Mouse (Mus musculus): Measurements from ENCODE around the gene 4930432M17Rik.

Gene 4930432M17Rik

GRCm38 (mm10) chr3:121707106-121707505, 36.5 kb downstream of the 4930432M17Rik start:
- DNase-seq (ENCODE audit: low read depth, low spot score): no peak

- no peak for DNase-seq (ENCODE audit: low read depth, low spot score)
These were observed 40.5 kb downstream of the 4930432M17Rik start for GRCm38 (mm10) chr3:121710894-121711531.

GRCm38 (mm10) chr3:121712222-121712621, 41.7 kb downstream of the 4930432M17Rik start:
- no peak for DNase-seq (ENCODE audit: low read depth, low spot score)

GRCm38 (mm10) chr3:121713151-121713701, 42.7 kb downstream of the 4930432M17Rik start:
- no peak for DNase-seq (ENCODE audit: low read depth, low spot score)

- no peak for DNase-seq (ENCODE audit: low read depth, low spot score)
These were observed 43.3 kb downstream of the 4930432M17Rik start for GRCm38 (mm10) chr3:121713816-121714215.

GRCm38 (mm10) chr3:121714461-121714860, 43.9 kb downstream of the 4930432M17Rik start:
- DNase-seq (ENCODE audit: low read depth, low spot score): no peak

GRCm38 (mm10) chr3:121715336-121715735, 44.8 kb downstream of the 4930432M17Rik start:
- no peak for DNase-seq (ENCODE audit: low read depth, low spot score)

GRCm38 (mm10) chr3:121715741-121716459, 45.3 kb downstream of the 4930432M17Rik start:
- no peak for DNase-seq (ENCODE audit: low read depth, low spot score)

- no peak for DNase-seq (ENCODE audit: low read depth, low spot score)
These were observed 45.9 kb downstream of the 4930432M17Rik start for GRCm38 (mm10) chr3:121716480-121716879.

GRCm38 (mm10) chr3:121718679-121719078, 48.1 kb downstream of the 4930432M17Rik start:
- DNase-seq (ENCODE audit: low read depth, low spot score): no peak

GRCm38 (mm10) chr3:121719701-121720100, 49.1 kb downstream of the 4930432M17Rik start:
- no peak for DNase-seq (ENCODE audit: low read depth, low spot score)

- no peak for DNase-seq (ENCODE audit: low read depth, low spot score)
These were observed 50.5 kb downstream of the 4930432M17Rik start for GRCm38 (mm10) chr3:121720801-121721690.

- no peak for DNase-seq (ENCODE audit: low read depth, low spot score)
These were observed 51.1 kb downstream of the 4930432M17Rik start for GRCm38 (mm10) chr3:121721691-121722070.

GRCm38 (mm10) chr3:121722971-121723844, 52.6 kb downstream of the 4930432M17Rik start, which contains the start of gene F3:
F3 (plus strand) TSS chr3:121723537.
- DNase-seq (ENCODE audit: low read depth, low spot score): peak; percentile 35

- DNase-seq (ENCODE audit: low read depth, low spot score): no peak
These were observed 53.5 kb downstream of the 4930432M17Rik start for GRCm38 (mm10) chr3:121723968-121724524.

- no peak for DNase-seq (ENCODE audit: low read depth, low spot score)
These were observed 54.0 kb downstream of the 4930432M17Rik start for GRCm38 (mm10) chr3:121724553-121724952.

- no peak for DNase-seq (ENCODE audit: low read depth, low spot score)
These were observed 55.1 kb downstream of the 4930432M17Rik start for GRCm38 (mm10) chr3:121725651-121726050.

- DNase-seq (ENCODE audit: low read depth, low spot score): no peak
These were observed 59.1 kb downstream of the 4930432M17Rik start for GRCm38 (mm10) chr3:121729678-121730077.

All from CD4-positive helper T cell, adult 2 months (primary cell).